Mouse (Mus musculus): ENCODE results near the gene Prkar2b.
"Not testable (repeated sequence)": the region's sequence is repeated elsewhere in the genome, so short reads cannot be mapped to it uniquely, and the experiment has no call there.

Prkar2b gene

DNA sequence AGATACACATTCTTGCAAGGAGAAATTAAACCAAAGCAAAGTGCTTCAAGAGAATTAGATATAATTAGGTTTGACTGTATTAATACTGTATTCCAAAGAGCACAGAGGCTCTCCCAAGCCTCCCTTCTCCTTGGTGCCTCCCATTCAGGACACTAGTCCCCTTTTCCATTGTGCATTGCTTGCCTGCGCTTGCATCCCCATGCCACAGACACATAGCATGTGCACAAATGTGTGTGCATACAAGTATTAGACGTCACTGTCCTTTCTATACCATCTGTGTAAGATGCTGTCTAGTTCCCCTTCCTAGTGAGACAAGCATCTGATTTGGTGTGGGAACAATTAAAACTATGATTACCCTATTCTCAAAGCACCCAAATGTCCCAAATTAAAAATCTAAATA is 2.0 kb downstream of the Prkar2b start:
- no peak for DNase-seq

DNA sequence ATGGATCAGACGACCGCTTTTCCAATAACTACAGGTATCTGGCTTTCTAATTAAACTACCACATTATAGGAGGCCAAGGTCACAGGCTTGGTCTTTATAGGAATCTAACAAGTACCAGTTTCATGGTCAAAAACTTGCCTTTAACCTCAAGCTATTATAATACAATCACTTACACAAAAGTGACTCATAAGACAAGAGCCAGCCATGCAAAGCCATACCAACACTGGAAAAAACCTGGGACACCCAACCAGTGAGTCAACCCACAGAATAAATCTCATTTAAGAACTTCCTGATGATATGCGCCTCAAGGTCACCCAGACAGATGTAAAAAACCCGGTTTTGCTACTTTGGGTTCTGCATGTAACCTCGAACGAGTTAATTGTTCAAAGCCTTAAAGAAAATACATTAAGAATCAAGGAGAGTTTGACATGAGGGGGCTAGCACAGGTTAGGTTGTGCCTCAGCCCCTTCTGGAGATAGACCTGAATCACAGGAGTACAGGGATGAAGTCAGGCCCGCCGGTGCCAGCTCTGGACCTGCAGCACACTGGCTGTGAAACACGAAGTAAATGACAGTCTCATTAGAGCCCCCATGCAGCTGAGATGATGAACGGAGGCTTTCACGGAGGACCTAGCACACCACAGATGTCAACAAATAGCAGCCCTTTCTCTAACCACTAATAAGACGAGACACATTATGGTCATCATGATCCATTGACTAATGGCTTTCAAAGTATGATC is 3.5 kb downstream of the Prkar2b start:
- no peak for DNase-seq

DNA sequence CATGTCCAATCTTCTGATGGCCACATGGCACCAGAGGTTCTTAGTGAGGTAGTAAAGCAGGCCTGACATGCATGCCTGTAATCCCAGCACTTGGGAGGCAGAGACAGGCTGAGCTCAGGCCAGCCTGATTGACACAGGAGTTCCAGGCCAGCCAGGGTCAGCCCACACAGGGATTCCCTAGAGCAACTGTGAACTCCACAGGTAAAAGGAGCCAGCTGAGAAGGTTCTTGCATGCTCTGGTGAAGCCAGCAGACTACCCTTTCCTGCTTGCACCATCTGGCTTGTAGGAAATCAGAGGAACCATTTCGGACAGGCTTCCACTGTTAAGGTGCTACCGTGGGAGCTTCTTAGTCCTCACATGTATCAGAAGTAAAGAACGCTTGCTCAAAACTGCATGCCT is 5.3 kb downstream of the Prkar2b start:
- no peak for DNase-seq

DNA sequence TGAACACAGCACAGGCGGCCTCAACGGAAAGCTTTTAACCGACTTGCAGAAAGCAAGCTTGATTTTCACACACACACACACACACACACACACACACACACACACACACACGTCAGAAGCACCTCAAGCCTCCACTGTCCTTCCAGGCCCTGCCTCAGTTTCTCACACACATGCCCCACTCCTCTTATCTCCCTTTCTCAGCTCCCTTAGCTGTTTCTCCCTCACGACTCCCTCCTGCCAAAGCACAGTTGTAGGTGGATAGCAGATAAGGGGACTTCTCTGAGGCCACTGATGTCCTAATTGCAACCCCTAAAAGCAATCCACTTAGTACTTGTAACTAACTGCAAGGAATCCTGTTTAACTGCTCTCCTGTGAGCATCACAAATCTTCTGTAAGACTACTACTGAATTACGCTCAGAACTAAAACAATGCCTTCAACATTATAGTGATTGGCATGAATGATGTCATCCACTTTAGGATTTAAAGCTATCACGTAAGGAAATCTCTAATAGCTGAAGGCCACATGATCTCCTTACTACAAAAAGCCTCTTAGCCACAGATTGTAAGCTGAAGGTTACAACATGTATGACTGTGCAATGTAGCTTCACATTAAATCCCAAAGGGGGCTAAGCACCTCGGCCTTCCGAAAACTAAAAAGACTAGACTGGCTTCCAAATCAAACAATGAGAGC is 6.5 kb downstream of the Prkar2b start:
- no peak for DNase-seq

DNA sequence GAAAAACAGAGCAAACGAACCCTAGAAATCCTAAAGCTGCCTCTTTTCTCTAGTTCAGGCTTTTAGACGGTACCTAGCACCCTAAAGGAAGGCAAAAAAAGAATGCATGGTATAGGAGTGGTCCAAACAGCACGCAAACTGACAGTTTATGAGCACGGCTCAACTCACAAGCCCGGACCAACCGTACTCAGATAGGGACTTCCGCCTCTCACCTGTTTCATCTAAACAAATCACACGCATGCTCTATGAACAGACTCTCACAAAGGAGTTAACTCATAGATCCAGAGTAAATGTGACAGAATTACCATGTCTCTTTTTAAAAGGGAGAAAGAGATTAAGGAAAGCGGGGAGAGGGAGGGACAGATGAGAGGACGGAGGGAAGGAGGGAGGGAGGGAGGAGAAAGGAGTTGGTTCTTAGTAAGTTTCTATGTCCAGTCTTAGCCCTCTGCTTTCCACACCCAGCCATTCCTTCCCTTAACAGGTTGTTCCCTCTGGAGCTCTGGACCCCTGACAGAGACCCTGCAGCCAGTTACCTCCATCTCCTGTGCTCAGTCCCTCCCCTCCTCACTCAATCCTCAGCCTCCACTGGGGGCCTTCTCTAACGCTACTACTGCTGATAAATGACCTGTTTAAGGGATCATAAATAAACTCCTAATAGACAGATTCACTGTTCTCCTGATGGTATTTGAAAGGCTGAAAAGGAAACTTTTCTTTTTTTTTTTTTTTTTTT is 7.3 kb downstream of the Prkar2b start:
- no peak for DNase-seq

DNA sequence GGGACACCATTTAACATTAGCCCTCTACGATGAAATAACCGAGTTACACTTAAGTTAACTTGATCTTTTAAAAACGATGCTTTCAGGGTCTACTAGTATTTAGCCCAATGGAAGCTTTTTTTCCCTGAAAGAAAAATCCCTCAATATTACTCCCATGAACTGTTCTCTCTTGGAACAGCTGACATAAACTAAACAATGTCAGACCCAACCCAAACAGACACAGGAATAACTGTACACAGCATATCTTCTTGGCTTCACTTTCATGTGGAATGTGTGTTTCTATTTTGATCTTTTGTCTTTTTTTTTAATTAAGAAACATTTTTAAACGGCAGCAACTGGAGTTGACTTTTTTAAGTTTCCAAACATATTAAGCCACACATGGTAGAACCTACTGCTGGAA is 8.2 kb downstream of the Prkar2b start:
- DNase-seq = no peak

DNA sequence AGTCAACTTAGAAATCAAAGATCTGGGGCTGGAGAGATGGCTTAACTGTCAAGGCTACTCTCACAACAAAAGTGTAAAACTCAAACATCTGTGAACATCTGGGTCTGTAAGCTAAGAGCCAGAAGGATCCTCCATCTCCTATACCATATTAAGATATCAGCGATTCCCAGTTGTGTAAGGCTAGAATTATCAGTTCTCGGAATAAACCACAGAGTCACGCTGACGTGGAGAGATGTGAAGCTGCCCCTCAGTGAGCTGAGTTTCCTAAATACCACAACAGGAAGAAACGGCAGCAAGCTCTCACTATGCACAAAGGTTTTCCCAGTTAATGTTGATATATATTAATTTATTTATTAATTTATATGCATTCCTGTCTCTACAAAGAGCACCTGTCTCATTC is 10.9 kb downstream of the Prkar2b start:
- no peak for DNase-seq

DNA sequence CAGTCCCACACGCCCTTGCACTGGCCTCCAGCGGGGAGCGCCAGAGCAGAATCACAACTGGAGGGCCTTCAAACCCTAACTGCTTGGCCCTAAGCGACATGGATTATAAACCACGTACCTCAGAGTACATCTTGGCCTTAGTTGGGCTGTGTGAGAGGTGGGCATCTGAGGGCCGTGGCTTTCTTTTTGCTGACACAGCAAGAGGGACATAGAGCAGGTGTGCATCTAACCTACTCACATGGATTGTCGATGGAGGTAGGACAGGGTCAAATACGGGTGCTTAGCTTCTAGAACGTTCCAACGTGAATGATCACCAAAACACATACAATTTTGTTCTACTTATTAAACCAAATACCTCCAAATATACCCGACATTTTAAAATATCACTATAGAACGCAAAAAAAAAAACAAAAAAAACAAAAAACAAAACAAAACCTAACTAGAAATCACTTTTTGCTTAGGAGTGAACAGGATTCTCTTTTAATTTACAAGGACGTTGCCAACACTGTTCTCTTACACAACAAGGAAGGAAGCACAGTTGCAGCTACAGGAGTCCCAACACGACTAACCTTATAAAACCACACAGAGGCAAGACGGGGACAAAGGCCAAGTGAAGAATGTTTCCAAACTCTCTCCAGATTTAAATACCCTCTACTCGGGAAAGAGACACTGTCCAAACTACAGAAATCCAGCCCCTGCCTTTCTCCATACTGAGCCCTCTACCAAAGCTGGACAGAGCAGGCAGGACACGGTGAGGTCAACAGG is 15.3 kb downstream of the Prkar2b start:
- DNase-seq = no peak

DNA sequence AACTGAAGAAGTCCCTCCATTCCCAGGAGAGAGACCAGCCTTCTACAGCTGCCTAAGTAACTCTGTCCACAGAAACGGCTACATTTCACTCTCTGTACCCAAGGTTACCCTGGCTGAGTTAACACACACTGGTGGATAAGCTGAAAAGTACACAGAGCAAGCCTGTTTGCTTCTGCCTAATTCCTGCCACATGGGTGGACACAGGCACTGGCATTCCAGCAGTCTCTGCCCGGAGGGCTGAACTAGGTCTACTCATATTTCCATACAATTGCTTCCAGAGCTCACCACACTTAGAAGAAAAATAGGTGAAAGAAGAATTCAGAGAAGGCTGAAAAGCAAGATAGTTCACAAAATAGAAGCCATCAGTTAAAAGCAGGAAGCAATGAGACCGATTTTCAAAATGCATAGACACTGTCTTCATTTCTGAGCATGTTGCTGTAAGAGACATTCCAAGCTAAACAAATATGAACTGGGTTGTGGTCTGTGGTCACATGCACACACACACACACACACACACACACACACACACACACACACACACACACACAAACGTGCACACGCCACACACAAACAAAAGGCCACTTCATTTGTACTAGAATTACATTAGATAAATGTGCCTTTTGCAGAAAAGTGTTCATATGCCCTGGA is 16.5 kb downstream of the Prkar2b start:
- DNase-seq = no peak

DNA sequence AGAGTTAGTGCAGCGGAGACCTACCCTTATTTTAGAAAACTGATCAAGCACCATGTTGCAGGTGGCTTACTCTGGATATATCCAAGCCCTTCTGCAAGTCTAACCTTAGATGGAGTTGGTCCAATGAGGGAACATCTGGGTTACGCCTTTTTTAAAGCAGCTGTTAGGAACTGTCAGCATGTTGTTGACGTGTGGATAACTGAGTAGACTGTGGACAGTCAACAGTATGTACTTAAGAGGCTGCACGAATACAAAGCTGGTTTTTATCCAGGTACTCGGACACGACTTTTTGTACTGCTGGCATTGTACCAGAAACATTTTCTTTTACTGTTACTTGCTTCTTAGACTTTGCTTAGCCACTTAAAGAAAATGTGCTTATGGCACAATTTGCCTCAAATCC is 27.6 kb downstream of the Prkar2b start:
- DNase-seq = no peak

DNA sequence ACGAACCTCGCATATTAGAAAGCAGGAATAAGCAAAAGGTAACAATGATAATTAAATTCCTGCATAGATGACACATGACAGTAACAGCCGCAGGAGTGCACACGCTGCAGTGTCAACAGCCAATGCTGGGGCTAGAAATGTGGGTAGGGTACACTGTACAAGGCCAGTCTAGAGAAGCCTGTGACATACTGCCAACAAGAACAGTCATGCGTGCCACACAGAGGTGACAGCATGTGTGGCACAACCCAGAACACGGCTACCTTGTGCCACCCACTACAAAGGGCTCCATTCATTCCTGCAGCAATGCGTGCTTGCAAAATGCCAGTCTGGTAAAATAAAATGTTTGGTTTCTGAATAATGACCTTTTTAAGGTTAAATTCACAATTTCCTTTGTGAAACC is 28.2 kb downstream of the Prkar2b start:
- no peak for DNase-seq

DNA sequence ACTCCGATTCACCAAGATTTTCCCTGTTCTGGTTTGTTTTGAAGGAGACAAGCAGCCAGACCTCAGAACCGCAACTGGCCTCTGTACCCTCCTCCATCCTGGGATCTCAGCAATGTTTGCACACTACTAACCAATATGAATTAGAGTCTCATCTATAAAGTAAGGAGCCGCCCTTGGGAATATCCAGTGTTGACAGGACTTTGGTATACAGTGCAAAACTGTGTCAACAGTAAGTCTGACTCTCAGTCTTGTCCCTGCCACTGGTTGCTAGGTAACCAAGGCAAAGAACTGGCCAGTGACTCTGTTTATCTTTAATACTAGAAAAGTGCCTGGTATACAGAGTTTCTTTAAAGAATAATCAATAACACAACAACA is 42.7 kb downstream of the Prkar2b start:
- no peak for DNase-seq

DNA sequence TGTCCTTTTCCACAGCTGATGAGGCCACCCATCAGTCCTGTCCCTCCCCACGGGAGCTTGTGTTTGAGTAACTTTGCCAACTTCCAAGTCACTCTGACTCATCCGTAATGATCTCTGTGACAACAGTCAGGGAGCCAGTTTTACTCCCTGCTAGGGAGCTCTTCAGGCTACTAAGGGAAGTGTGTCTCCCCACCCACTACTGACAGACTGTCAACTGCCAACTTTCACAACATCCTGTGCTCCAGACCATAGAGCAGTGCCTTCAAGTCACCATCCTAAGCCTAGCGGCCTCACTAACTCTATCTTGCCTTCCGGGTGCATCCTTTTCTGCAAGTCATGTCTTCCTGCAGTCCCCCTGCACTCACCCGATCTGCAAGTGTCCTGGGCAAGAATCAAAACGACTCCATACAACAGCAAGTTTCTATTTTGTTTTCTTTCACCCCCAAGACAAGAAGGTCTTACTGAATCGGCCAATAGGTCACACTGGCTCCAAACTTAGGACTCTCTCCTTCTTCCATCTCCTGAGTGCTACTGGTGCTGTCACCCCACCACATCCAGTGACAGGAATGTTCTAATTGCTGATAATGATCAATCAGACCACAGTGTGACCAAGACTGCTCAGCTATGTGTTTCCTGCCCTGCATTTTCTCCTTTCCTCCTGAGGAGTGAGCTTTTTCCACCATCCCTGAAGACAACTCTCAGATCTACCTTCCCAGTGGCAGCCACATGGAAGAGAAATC is 43.3 kb downstream of the Prkar2b start:
- no peak for DNase-seq

DNA sequence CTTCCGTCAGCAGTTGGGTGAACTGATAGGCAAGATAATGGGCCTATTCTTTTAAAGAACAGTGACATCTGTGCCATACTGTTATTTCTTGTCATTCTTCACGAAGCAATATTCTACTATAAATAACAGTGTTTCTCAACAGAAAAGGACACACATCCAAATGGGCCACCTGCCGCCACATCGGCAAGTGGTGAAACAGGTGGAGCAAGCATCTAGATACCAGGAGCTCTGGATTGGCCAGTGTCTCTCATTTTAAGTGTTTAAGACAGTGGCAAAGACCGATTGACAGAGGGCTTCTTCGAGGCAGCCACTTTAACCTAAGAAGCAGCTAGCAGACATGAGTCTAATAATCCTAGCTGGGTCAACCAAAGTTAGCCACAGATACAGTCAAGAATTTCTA is 44.6 kb downstream of the Prkar2b start:
- no peak for DNase-seq

DNA sequence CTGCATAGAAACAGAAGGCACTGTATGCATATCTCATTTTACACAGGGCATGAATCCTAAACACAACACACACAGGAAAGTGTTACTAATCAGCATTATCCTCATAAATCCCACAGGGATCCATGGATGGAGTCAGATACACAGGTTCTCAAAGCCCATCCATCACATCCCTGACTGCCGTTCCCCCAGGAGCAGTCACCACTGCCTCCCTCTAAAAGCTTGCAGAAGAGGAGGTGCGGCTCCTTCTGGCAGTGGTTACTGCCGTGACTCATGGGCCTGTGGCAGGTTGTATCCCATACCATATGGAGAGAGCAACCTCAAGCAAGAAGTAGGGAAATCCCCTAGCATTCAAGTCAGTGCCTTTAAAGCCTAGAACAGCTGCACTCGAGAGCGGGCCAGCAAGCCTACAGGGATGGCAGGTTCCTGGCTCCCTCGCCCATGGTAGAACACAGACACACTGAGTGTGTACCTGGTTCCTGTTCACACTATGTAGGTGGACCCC is 45.8 kb downstream of the Prkar2b start:
- no peak for DNase-seq

DNA sequence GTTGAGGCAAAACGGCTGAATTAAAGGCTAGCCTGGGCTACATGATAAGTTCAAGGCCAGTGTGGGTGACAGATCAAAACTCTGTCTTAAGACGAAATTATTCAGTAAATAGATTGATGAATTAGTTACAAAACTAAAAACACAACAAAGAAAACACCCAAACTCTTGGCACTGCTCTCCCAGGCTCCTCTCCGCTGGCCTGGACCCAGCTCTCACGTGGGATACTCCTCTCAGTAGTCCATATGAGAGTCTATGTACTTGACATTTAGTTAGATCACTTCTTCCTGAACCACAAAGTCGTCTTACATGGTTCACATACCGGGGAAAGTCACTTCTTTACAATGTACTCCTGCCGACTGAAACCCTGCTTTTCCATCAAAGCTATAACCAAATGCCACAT is 46.3 kb downstream of the Prkar2b start:
- DNase-seq = no peak

DNA sequence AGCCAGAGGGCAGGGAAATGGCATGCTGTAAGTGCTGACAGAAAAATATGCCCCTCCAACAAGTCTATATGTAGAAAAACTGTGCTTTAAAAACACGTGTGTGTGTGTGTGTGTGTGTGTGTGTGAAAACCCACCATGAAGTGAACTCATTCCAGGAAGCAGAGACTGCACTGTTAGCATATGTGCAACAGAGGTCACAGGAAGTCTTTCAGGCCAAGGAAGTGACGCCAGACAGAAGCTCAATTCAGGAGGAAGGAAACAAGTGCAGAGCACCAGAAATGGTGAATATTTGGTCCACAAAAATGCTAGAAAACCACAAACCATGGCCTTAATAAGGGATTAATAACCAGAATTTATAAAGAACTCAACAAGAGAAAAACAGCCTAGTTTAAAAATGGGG is 48.9 kb downstream of the Prkar2b start:
- no peak for DNase-seq

DNA sequence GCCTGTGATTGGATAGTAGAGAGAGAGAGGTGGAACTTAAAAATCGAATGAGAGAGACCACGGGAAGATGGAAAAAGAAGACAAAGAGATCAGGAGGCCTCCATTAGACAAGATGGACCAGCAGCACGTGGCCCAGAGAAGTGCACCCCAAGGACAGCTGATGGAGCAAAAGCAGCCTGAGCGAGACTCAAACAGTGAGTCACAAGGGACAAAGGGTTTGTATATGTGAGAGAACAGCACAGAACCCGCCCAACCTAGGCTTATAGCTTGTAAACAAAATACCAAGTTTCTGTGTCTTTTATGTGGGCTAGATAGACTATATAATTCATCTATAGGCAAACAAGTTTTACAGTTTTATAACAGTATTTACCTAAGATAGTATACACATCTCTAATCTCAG is 50.0 kb downstream of the Prkar2b start:
- no peak for DNase-seq

DNA sequence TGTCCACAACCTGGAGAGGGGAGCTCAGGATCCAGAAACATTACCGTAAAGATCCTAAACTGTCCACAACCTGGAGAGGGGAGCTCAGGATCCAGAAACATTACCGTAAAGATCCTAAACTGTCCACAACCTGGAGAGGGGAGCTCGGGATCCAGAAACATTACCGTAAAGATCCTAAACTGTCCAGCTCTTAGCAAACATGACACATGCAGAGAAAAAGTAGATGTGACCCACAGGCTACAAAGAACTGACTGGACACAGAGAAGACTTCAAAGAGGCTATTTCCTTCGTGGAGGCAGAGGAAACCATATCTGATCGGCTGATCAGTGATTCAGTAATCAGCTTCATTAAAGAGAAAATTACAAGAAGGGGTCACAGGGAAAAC is 51.1 kb downstream of the Prkar2b start:
- DNase-seq = not testable (repeated sequence)

DNA sequence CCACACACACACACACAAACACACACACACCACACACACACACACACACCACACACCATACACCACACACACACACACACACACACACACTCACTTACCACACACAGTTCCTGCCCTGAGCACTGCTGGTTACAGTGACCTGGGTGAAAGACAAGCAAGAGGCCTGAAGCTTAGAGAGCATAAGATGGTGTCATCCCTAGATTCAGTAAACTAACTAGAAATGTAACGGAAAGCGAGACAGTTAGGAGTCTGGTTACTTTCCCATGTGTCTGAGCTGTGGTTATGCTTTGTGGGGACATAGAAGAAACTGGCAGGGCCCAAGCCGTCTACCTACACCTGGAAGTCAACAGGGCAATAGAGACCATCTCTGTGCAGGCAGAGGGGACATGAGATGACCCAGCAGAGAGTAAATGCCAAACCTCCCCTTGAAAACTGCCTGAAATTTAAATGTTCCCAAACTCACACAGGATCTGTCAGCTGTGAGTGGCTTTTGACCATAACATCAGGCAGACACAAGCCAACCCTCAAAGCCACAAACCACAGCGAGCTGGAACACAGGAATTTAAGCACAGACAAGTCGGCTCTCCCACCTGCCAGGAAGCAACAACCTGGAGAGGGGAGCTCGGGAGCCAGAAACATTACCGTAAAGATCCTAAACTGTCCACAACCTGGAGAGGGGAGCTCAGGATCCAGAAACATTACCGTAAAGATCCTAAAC is 51.7 kb downstream of the Prkar2b start:
- no peak for DNase-seq

DNA sequence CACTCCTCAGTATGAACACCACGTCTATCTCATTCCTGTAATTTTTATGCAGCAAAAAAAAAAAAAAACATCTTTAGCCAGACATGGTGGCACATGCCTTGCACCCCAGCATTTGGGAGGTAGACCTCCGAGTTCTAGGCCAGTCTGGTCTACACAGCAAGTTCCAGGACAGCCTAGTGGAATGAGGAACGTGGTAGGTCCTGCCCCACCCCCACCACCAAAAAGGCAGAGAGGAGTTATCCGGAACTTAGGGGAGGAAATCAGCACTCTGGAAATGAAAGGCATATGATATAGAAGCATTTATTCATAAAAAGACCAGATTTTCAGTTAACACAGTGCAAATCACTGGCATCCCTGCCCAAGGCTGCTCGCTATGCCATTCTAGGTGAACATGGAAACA is 52.4 kb downstream of the Prkar2b start:
- no peak for DNase-seq
